Mouse (Mus musculus): ENCODE measurements around the gene Tmprss7. TPM values are rescaled to one million over a fixed set of nuclear protein-coding genes. Genes with fewer than 3 reads are reported as not detected.
A peak's percentile ranks its signal among the peaks of the same experiment; 100 is the strongest.

Gene Tmprss7
- 0.11 TPM in 1 of 2 replicates, not detected in the other for polyA plus RNA-seq (2014; fragmentation: Nextera tagmentation; extraction: Ambion mirVana)

DNA sequence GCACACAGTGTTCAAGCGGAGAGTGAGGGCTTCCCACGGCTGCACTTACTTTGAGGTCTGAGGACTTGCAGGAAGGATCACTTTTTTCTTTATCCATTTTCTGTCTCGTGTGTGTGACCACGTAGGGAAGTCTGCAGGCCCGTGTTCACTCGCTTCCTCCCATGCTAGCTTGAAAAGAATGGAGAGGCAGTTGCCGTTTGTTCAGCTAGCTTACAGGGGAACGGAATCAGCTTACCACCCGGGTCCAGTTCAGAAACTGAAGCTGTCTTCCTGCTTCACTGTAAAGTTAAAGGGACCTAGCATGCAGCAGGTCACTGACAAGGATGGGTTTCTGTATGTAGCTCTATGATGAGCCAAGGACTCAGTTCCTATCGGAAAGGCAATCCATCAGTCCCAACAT lies at the start of gene Tmprss7:
Tmprss7 (minus strand) TSS at position 101 of the 400 bp plus-strand sequence.
- H3K36me3 ChIP-seq (ENCODE audit: insufficient read depth): no peaks in the 10 kb centered on the region
- no peak within 1 kb of the TSS for H3K9ac ChIP-seq
- TF ChIP-seq CTCF (IDR thresholded peaks at IDR 0.05; ENCODE audit: low read depth): no peak
- no peak within 1 kb of the TSS for H3K4me3 ChIP-seq (ENCODE audit: low read depth, low read length)
- DNase-seq (no peak), ATAC-seq (ENCODE audit: insufficient read depth) (no peak)
- 64% methylated on average over 10 of the region's 10 CpGs for WGBS
- H3K27ac ChIP-seq (ENCODE audit: low read depth): no peak within 1 kb of the TSS
- no peak within 1 kb of the TSS for H3K4me2 ChIP-seq
- H3K9me3 ChIP-seq (ENCODE audit: low read depth, low read length): no peaks in the 10 kb centered on the region
- H3K27me3 ChIP-seq (ENCODE audit: insufficient read depth, low read length): no peaks in the 10 kb centered on the region
- H3K4me1 ChIP-seq (ENCODE audit: insufficient read depth): no peaks in the 10 kb centered on the region

- Histone ChIP-seq H3K36me3 (ENCODE audit: insufficient read depth) (peaks cover 18% of the 10 kb centered on the region), H3K9me3 (ENCODE audit: low read depth, low read length) (no peaks in the 10 kb centered on the region), H3K4me2 (peak within 1 kb of the TSS; percentile 67), H3K27me3 (ENCODE audit: insufficient read depth, low read length) (no peaks in the 10 kb centered on the region), H3K4me1 (ENCODE audit: insufficient read depth) (no peaks in the 10 kb centered on the region), H3K4me3 (ENCODE audit: low read depth, low read length) (peak within 1 kb of the TSS; percentile 76), H3K9ac (peak within 1 kb of the TSS; percentile 94), H3K27ac (ENCODE audit: low read depth) (peak within 1 kb of the TSS; percentile 96)
- WGBS: under 1% methylated on average over 51 of the region's 51 CpGs
- no peak for TF ChIP-seq CTCF (IDR thresholded peaks at IDR 0.05; ENCODE audit: low read depth)
- DNase-seq (peak; percentile 92), ATAC-seq (ENCODE audit: insufficient read depth) (peak; percentile 97)
Observed at GRCm38 (mm10) chr16:45742615-45743476, 49.4 kb upstream of the Tmprss7 start, which contains the start of gene Abhd10. Abhd10 (minus strand) TSS chr16:45742955.

- no peak for ATAC-seq (ENCODE audit: insufficient read depth)
- Histone ChIP-seq H3K9ac (no peak overlapping the region), H3K4me2 (no peak overlapping the region), H3K9me3 (ENCODE audit: low read depth, low read length) (no peaks in the 10 kb centered on the region), H3K36me3 (ENCODE audit: insufficient read depth) (peaks cover 48% of the 10 kb centered on the region), H3K4me1 (ENCODE audit: insufficient read depth) (no peaks in the 10 kb centered on the region), H3K27ac (ENCODE audit: low read depth) (no peak overlapping the region), H3K4me3 (ENCODE audit: low read depth, low read length) (no peak overlapping the region), H3K27me3 (ENCODE audit: insufficient read depth, low read length) (no peaks in the 10 kb centered on the region)
- no peak for TF ChIP-seq CTCF (IDR thresholded peaks at IDR 0.05; ENCODE audit: low read depth)
- 83% methylated on average over 8 of the region's 8 CpGs for WGBS
- DNase-seq: no peak
Observed at GRCm38 (mm10) chr16:45737880-45738279, 44.4 kb upstream of the Tmprss7 start.

GRCm38 (mm10) chr16:45736724-45737123 lies 43.3 kb upstream of the Tmprss7 start:
- Histone ChIP-seq H3K27me3 (ENCODE audit: insufficient read depth, low read length) (no peaks in the 10 kb centered on the region), H3K36me3 (ENCODE audit: insufficient read depth) (peaks cover 56% of the 10 kb centered on the region), H3K4me1 (ENCODE audit: insufficient read depth) (no peaks in the 10 kb centered on the region), H3K9me3 (ENCODE audit: low read depth, low read length) (no peaks in the 10 kb centered on the region), H3K9ac (no peak overlapping the region), H3K4me2 (no peak overlapping the region), H3K4me3 (ENCODE audit: low read depth, low read length) (no peak overlapping the region), H3K27ac (ENCODE audit: low read depth) (no peak overlapping the region)
- DNase-seq (no peak), ATAC-seq (ENCODE audit: insufficient read depth) (no peak)
- no peak for TF ChIP-seq CTCF (IDR thresholded peaks at IDR 0.05; ENCODE audit: low read depth)
- 91% methylated on average over 3 of the region's 3 CpGs for WGBS

GRCm38 (mm10) chr16:45729163-45729562 lies 35.7 kb upstream of the Tmprss7 start:
- ATAC-seq (ENCODE audit: insufficient read depth): no peak
- Histone ChIP-seq H3K27ac (ENCODE audit: low read depth) (no peak overlapping the region), H3K36me3 (ENCODE audit: insufficient read depth) (peaks cover 42% of the 10 kb centered on the region), H3K9me3 (ENCODE audit: low read depth, low read length) (no peaks in the 10 kb centered on the region), H3K4me1 (ENCODE audit: insufficient read depth) (no peaks in the 10 kb centered on the region), H3K4me2 (no peak overlapping the region), H3K9ac (no peak overlapping the region), H3K4me3 (ENCODE audit: low read depth, low read length) (no peak overlapping the region), H3K27me3 (ENCODE audit: insufficient read depth, low read length) (no peaks in the 10 kb centered on the region)
- no peak for DNase-seq
- no peak for TF ChIP-seq CTCF (IDR thresholded peaks at IDR 0.05; ENCODE audit: low read depth)
- 82% methylated on average over 5 of the region's 5 CpGs for WGBS

DNA sequence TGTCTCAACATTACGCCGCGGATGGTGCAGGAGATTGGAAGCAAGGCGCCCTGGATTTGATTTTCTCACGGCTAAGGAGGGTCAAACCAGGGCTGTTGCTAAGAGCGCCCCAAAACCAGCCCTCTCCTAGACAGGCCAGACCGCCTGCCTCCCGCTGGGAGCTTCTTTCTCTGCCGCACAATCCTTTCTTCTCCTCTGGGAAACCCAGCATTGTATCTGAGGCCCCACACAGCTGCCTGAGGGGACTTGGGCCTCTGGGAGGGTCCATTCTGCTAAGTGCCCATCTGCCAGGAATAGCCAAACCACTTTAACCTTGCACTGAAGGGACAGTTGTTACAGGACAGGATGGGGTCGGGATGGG lies 31.3 kb upstream of the Tmprss7 start:
- H3K4me3 ChIP-seq (ENCODE audit: low read depth, low read length): peak overlapping the region; percentile 53
- H3K27me3 ChIP-seq (ENCODE audit: insufficient read depth, low read length): no peaks in the 10 kb centered on the region
- 1% methylated on average over 10 of the region's 10 CpGs for WGBS
- no peak for TF ChIP-seq CTCF (IDR thresholded peaks at IDR 0.05; ENCODE audit: low read depth)
- peaks cover 9% of the 10 kb centered on the region for H3K36me3 ChIP-seq (ENCODE audit: insufficient read depth)
- peak overlapping the region; percentile 94 for H3K4me2 ChIP-seq
- DNase-seq (peak; percentile 39), ATAC-seq (ENCODE audit: insufficient read depth) (peak; percentile 67)
- H3K9ac ChIP-seq: peak overlapping the region; percentile 64
- H3K9me3 ChIP-seq (ENCODE audit: low read depth, low read length): no peaks in the 10 kb centered on the region
- no peaks in the 10 kb centered on the region for H3K4me1 ChIP-seq (ENCODE audit: insufficient read depth)
- no peak overlapping the region for H3K27ac ChIP-seq (ENCODE audit: low read depth)

GRCm38 (mm10) chr16:45724061-45724741 lies 30.7 kb upstream of the Tmprss7 start, which contains the start of gene Tagln3:
Tagln3 (minus strand) TSS chr16:45724608.
- peak within 1 kb of the TSS; percentile 53 for H3K4me3 ChIP-seq (ENCODE audit: low read depth, low read length)
- no peaks in the 10 kb centered on the region for H3K4me1 ChIP-seq (ENCODE audit: insufficient read depth)
- 0 out of 2 replicates have a peak, but pooled peaks cover 5% of the 10 kb centered on the region for H3K36me3 ChIP-seq (ENCODE audit: insufficient read depth)
- ATAC-seq (ENCODE audit: insufficient read depth): peak; percentile 75
- peak within 1 kb of the TSS; percentile 64 for H3K9ac ChIP-seq
- no peak for TF ChIP-seq CTCF (IDR thresholded peaks at IDR 0.05; ENCODE audit: low read depth)
- no peaks in the 10 kb centered on the region for H3K27me3 ChIP-seq (ENCODE audit: insufficient read depth, low read length)
- 1% methylated on average over 30 of the region's 30 CpGs for WGBS
- DNase-seq: peak; percentile 72
- H3K9me3 ChIP-seq (ENCODE audit: low read depth, low read length): no peaks in the 10 kb centered on the region
- no peak within 1 kb of the TSS for H3K27ac ChIP-seq (ENCODE audit: low read depth)
- H3K4me2 ChIP-seq: peak within 1 kb of the TSS; percentile 94
